Mouse (Mus musculus) limb, embryonic 14.5 days (tissue): ENCODE measurements around the gene Setd1b. TPM values are rescaled to one million over a fixed set of nuclear protein-coding genes. Genes with fewer than 3 reads are reported as not detected.

Experiments used
- ATAC-seq: fragments of 200-750 bp; cut with Nextera tagmentation; 2 replicates; pipeline ENCODE4 v1.8.0; 2017; ENCODE audit warnings: low read depth, moderate number of reproducible peaks, moderate TSS enrichment; ENCODE audit not compliant: low FRiP score
- DNase-seq: peaks from one replicate; pipeline ENCODE4 v3.0.0-alpha.2; 2015; ENCODE audit warnings: low spot score
- H3K27ac ChIP-seq: fragments of 300-500 bp; sonication (generic); replicated peaks from 2 replicates; pipeline ENCODE4 v1.5.1; 2014; ENCODE audit warnings: low read depth, mild to moderate bottlenecking, low read length, moderate library complexity, mixed read lengths
- H3K27me3 ChIP-seq: fragments of 300-500 bp; sonication (generic); 2 replicates; pipeline ENCODE4 v1.6.1; 2014; ENCODE audit warnings: low read length, mixed read lengths; ENCODE audit not compliant: control insufficient read depth, insufficient read depth
- H3K36me3 ChIP-seq: fragments of 300-500 bp; sonication (generic); 2 replicates; pipeline ENCODE4 v1.6.1; 2014; ENCODE audit warnings: mild to moderate bottlenecking, low read length, moderate library complexity, mixed read lengths; ENCODE audit not compliant: control insufficient read depth, insufficient read depth
- H3K4me1 ChIP-seq: fragments of 300-500 bp; sonication (generic); 2 replicates; pipeline ENCODE4 v1.6.1; 2014; ENCODE audit warnings: antibody characterized with exemption, low read length, mixed read lengths; ENCODE audit not compliant: control insufficient read depth, insufficient read depth
- H3K4me2 ChIP-seq: fragments of 300-500 bp; sonication (generic); replicated peaks from 2 replicates; pipeline ENCODE4 v1.6.1; 2014; ENCODE audit warnings: low read depth, mild to moderate bottlenecking, low read length, moderate library complexity; ENCODE audit not compliant: severe bottlenecking
- H3K4me3 ChIP-seq: fragments of 300-500 bp; sonication (generic); replicated peaks from 2 replicates; pipeline ENCODE4 v1.5.1; 2014; ENCODE audit warnings: low read length
- H3K9ac ChIP-seq: fragments of 300-500 bp; sonication (generic); 2 replicates; pipeline ENCODE4 v1.6.1; 2014; ENCODE audit warnings: mild to moderate bottlenecking, low read depth, low read length, moderate library complexity; ENCODE audit not compliant: severe bottlenecking
- H3K9me3 ChIP-seq: fragments of 300-500 bp; sonication (generic); 2 replicates; pipeline ENCODE4 v1.6.1; 2016; ENCODE audit warnings: low read length; ENCODE audit not compliant: control insufficient read depth
- POLR2A ChIP-seq: fragments of 200-500 bp; IDR thresholded peaks from 2 replicates; pipeline ENCODE4 v1.8.0; 2012; ENCODE audit warnings: inconsistent platforms, mild to moderate bottlenecking, moderate library complexity, borderline replicate concordance; ENCODE audit not compliant: insufficient read depth, insufficient read length; ENCODE audit errors: extremely low read depth
- WGBS: fragments of 180-500 bp; shearing (Covaris S2); extraction: QIAGEN DNeasy Blood & Tissue Kit; methylation state at CpG from one replicate; pipeline ENCODE4 v1.1.7; 2014; 5-methylcytosine and 5-hydroxymethylcytosine counted together
- polyA plus RNA-seq, 2 experiments: library from polyadenylated mRNA; depleted of rRNA in 1 of 2; stranded (reverse) in 1 of 2; unstranded in 1 of 2; fragments of >200 nt; fragmentation: Nextera tagmentation in 1 of 2; extraction: Ambion mirVana in 1 of 2; gene quantifications; 2 replicates each; pipeline versions ENCODE4 v1.2.1 to v1.2.3; 2012 to 2014

The Setd1b gene
- polyA plus RNA-seq, 2 experiments = 11.7 to 15.0 TPM

DNA sequence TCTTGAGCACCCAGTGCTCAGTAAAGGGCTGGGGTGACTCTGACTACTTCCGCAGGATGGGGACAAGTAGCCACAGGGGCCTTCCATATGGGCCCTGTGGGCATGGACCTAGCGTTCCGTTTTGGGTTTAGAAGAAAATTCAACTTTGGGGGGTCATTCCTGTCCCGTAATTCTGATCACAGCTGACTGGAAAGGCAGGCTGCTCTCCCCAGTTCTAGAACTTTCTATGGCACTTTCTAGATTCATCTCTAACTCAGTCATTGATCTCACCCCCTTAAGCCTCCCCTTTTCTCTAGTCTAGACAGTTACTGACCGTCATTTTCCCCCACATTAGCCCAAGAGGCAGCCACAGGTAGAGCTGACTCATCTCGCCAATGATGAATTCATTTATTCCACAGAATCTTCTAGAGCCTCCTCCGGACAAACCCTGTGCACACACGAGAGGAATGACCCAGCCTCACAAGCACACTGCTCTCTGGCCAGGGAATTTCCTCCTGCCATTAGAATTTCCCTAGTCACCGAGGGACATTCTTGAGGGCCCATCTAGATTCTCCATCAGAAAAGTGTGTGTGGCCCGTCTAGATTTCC, 12.7 kb upstream of the Setd1b start:
- Histone ChIP-seq H3K27me3 (no peaks in the 10 kb centered on the region), H3K27ac (no peak overlapping the region), H3K9ac (no peak overlapping the region), H3K4me1 (peaks cover 27% of the 10 kb centered on the region), H3K4me3 (no peak overlapping the region), H3K9me3 (no peaks in the 10 kb centered on the region), H3K36me3 (peaks cover 46% of the 10 kb centered on the region), H3K4me2 (no peak overlapping the region)
- 86% methylated on average over 10 of the region's 10 CpGs for WGBS
- ATAC-seq (no peak), DNase-seq (no peak)
- no peak for TF ChIP-seq POLR2A

DNA sequence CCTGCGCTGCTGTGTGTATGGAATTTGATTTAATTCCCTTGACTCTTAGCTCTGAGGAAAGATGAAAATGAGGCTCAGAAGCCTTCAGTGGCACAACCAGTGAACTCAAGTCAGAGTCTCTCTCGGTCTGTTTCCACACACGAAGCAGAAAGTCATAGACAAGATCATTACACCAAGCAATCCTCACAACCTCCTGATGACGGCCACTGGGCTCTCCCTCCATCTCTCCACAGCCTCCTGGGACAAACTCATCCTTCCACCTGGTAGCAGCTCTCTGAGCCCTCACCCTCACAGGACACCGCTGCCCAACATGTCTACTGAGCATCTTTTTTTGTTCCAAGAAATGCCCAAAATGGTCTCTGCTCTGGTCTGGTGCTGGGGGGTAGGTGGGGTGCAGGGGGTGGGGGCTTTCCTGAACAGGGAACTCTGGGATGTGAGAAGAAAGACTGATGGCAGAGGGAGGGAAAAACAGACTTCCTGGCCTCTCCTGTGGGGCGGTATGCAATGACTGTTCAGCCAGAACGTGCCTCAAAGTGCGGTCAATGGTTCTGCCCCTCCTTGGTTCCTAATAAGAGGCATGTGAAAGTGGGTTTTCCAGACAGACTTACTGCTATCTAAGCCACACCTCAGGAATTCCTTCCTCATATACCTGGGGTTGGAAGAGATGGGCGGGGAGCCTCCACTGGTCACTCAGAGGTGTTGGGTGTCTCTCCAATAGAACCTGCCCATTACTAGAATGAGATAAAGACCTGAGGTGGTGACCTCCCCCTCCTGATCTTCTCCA, 11.8 kb upstream of the Setd1b start:
- Histone ChIP-seq H3K9me3 (no peaks in the 10 kb centered on the region), H3K4me1 (peaks cover 37% of the 10 kb centered on the region), H3K9ac (no peak overlapping the region), H3K27ac (no peak overlapping the region), H3K36me3 (peaks cover 51% of the 10 kb centered on the region), H3K27me3 (no peaks in the 10 kb centered on the region), H3K4me2 (no peak overlapping the region), H3K4me3 (no peak overlapping the region)
- TF ChIP-seq POLR2A = no peak
- 85% methylated on average over 9 of the region's 9 CpGs for WGBS
- ATAC-seq (no peak), DNase-seq (no peak)

DNA sequence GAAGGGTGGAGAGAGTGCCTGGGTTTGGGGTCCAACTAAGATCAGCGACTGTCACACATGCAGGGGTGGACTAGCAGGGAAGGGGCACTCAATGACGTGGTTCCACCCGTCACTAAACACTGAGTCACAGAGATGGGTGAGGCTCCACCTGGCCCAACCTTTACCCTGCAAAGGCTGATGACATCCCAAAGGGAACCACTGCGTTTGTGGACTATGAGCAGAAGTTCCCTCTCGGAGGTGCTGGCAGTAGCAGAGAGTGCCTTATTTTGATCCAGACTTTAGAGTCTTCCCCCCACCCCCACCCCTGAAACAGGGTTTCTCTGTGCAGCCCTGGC, 11.2 kb upstream of the Setd1b start:
- Histone ChIP-seq H3K9me3 (no peaks in the 10 kb centered on the region), H3K9ac (no peak overlapping the region), H3K4me1 (peaks cover 42% of the 10 kb centered on the region), H3K4me3 (no peak overlapping the region), H3K36me3 (peaks cover 48% of the 10 kb centered on the region), H3K27ac (no peak overlapping the region), H3K4me2 (no peak overlapping the region), H3K27me3 (no peaks in the 10 kb centered on the region)
- TF ChIP-seq POLR2A = no peak
- DNase-seq (no peak), ATAC-seq (no peak)
- 85% methylated on average over 5 of the region's 5 CpGs for WGBS

DNA sequence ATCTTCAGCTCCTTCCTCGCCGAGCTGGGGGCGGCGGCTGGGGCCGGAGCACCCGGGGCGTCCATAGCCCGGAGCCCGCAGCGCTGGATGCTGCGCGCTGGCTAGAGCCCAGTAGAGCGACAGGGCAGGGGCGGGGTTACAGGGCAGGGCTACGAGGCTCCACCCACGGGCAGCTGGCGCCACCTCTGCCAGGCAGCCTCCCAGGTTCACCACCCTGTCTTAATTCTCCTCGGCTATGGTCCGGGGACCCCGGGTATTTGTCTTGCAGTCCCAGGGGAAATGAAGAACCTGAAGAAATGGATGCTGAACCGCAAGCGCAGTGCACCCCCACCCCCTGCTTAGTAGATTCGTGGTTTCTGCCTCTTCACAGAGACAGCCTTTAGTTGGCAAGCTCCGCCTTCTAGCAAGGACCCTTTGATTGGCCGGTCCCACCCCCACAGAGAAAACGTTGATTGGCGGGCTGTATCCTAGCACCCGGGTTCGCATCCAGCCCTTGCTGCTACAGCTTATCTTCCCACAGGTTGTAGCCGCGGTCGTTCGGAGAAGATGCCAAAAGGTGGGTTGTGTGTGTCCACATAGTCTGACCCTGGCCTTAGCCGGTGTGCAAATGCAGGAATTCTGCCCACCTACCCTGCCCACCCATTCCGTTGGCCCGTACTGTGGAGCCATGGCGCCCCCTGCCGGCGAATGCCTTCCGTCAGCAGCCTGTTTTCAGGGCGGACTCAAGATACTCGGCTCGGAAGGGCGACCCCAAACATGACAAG, 9.5 kb upstream of the Setd1b start, which contains the start of gene Rhof:
TSS of gene Rhof (minus strand) at position 385 of the 764 bp plus-strand sequence.
- peaks cover 50% of the 10 kb centered on the region for H3K36me3 ChIP-seq
- TF ChIP-seq POLR2A = no peak
- H3K9me3 ChIP-seq = no peaks in the 10 kb centered on the region
- peak within 1 kb of the TSS; percentile 93 for H3K4me3 ChIP-seq
- ATAC-seq (0 out of 2 replicates have a peak, but pooled peaks have one; percentile 17), DNase-seq (peak; percentile 74)
- WGBS = 5% methylated on average over 44 of the region's 44 CpGs
- peak within 1 kb of the TSS; percentile 47 for H3K9ac ChIP-seq
- peak within 1 kb of the TSS; percentile 100 for H3K4me2 ChIP-seq
- no peaks in the 10 kb centered on the region for H3K27me3 ChIP-seq
- peaks cover 59% of the 10 kb centered on the region for H3K4me1 ChIP-seq
- H3K27ac ChIP-seq = peak within 1 kb of the TSS; percentile 100

DNA sequence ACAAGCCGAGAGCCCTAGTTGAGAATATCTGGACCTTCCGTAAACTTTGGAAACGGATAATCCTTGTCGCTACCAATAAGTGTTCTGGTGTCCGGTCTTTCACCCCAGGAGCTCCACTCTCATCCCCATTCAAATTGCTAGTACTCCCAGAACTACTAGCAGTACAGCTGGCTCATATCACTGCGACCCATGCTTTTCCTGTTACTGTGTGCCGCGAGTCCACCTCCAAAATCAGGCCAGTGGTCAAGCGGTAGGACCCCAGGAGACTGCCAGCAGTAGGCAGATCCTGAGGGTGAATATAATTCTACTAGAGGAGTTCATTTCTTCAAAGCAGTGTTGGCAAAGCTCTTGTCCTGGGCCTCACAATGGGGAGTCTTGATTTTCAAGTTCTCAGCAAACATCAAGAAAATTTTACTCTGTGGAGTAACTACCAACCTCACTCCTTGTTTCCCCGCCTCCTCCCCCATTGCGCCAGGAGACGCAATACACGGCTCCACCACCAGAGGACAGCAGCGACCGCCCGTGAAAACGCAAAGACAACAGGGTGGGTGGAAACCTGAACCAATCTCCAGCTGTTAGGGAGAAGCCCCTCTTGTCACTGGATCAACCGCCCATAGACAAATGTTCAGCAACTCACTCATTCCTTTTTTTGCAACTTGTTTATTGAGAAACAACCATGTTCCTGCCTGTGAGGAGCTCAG, 8.8 kb upstream of the Setd1b start:
- peaks cover 47% of the 10 kb centered on the region for H3K36me3 ChIP-seq
- no peaks in the 10 kb centered on the region for H3K9me3 ChIP-seq
- H3K4me1 ChIP-seq = peaks cover 66% of the 10 kb centered on the region
- TF ChIP-seq POLR2A = no peak
- peak overlapping the region; percentile 93; the same call in 1 of the 2 replicates for H3K4me3 ChIP-seq
- H3K9ac ChIP-seq = no peak overlapping the region
- peak; percentile 80 for DNase-seq
- H3K4me2 ChIP-seq = peak overlapping the region; percentile 100
- peak overlapping the region; percentile 100 for H3K27ac ChIP-seq
- no peaks in the 10 kb centered on the region for H3K27me3 ChIP-seq
- 22% methylated on average over 18 of the region's 18 CpGs for WGBS
- ATAC-seq = peak; percentile 16; the same call in 1 of the 2 replicates
